Mouse (Mus musculus) bone marrow macrophage, adult 2 months (primary cell): ENCODE measurements around the gene Pycr1.

ENCODE experiments used
- CTCF ChIP-seq: IDR thresholded peaks from 2 replicates; pipeline ENCODE4 v1.5.1; 2012; ENCODE audit warnings: low read depth, mild to moderate bottlenecking, low read length, moderate library complexity
- POLR2A ChIP-seq: IDR thresholded peaks from 2 replicates; pipeline ENCODE4 v1.6.1; 2012; ENCODE audit warnings: mild to moderate bottlenecking, low read depth, low read length, borderline replicate concordance

DNA sequence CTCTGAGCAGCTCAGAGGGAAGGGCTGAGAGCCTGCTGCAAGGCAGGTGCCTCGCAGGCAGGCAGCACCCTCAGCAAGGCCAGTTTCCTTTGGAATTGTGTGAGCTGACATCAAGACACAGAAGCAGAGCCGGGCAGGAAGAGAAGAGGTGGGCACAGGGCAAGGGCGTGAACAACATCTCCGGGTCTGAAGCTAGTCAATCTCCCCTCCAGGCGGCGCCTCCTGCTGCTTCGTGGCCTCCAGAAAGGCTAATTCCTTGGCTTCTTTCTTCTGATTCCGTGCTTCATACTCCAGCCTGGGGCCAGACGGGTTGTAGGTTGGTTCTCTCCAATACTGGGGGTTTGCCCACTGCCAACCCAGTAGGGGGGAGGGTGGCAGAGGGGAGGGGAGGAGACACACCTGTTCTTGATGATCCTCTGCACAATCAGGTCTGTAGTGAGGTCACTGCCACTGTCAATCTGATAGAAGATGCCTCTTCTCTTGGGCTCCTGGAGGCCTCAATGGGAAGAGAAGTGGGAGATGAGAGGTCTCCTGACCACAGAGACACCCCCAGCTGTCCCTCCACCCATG is 33.0 kb downstream of the Pycr1 start:
- TF ChIP-seq CTCF = no peak
- TF ChIP-seq POLR2A = no peak
